Mouse (Mus musculus) limb, embryonic 10.5 days (tissue): ENCODE results near the gene Syp. TPM values are rescaled to one million over a fixed set of nuclear protein-coding genes. Genes with fewer than 3 reads are reported as not detected.

Experiments used
- DNase-seq: peaks from one replicate; pipeline ENCODE4 v3.0.0-alpha.2; 2017; ENCODE audit warnings: low spot score
- H3K27ac ChIP-seq: fragments of 300-500 bp; sonication (generic); 2 replicates; pipeline ENCODE4 v1.5.1; 2016; ENCODE audit warnings: mild to moderate bottlenecking
- H3K27me3 ChIP-seq: fragments of 300-500 bp; sonication (generic); 2 replicates; pipeline ENCODE4 v1.6.1; 2016; ENCODE audit warnings: low read depth, mild to moderate bottlenecking; ENCODE audit not compliant: poor library complexity, severe bottlenecking
- H3K36me3 ChIP-seq: fragments of 300-500 bp; sonication (generic); 2 replicates; pipeline ENCODE4 v1.6.1; 2016; ENCODE audit warnings: mild to moderate bottlenecking, moderate library complexity
- H3K4me1 ChIP-seq: fragments of 300-500 bp; sonication (generic); 2 replicates; pipeline ENCODE4 v1.6.1; 2016
- H3K4me3 ChIP-seq: fragments of 300-500 bp; sonication (generic); 2 replicates; pipeline ENCODE4 v1.5.1; 2016; ENCODE audit warnings: mild to moderate bottlenecking, moderate library complexity
- H3K9me3 ChIP-seq: fragments of 300-500 bp; sonication (generic); replicated peaks from 2 replicates; pipeline ENCODE4 v1.6.1; 2016; ENCODE audit warnings: mild to moderate bottlenecking
- WGBS: fragments of 180-500 bp; shearing (Covaris S2); methylation state at CpG from one replicate; pipeline ENCODE4 v1.1.7; 2016; 5-methylcytosine and 5-hydroxymethylcytosine counted together
- polyA plus RNA-seq: library from polyadenylated mRNA; unstranded; fragments of >200 nt; fragmentation: Nextera tagmentation; extraction: Ambion mirVana; gene quantifications from 2 replicates; pipeline ENCODE4 v1.2.1, GENCODE M21; 2016

Gene Syp
- polyA plus RNA-seq, 1 experiment from 2014 or later = 1.9 TPM

DNA sequence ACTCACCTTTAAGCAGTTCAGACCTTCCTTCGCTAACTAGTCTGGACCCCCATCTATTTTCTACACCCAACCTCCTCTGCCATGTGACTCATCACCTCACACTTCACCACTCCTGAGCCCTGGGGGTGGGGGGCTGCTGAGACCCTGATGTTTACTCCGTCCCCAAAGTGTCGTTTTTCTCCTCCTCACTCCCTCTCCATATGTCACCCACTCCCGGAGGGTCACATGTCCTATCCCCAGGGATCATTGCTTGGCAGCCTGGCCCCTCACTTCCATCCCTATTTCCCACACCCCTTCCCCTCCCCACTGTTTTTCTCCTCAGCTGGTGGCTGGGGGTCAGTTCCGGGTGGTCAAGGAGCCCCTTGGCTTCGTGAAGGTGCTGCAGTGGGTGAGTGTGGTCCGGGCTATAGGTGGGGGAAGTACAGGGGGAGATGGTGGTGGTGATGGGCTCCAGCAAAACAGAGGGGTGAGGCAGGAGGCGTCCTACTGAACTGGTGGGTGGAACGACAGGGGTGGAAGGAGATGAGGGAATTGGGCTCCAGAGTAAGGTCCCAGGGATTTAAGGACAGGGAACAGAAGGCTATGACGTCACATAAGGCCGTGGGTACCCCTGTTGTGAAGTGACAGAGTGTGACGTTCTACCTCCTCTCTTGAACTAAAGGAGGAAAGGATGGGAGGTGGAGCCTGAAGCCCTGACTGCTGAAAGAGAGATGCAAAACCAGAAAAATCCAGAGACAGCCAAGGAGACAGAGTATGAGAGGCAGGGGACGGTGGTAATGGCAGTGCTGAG, 1.5 kb downstream of the Syp start:
- no peak overlapping the region for H3K27ac ChIP-seq
- DNase-seq = no peak
- peaks cover 30% of the 10 kb centered on the region for H3K27me3 ChIP-seq
- no peaks in the 10 kb centered on the region; the same call in 1 of the 2 replicates for H3K9me3 ChIP-seq
- H3K4me3 ChIP-seq = no peak overlapping the region; the same call in 1 of the 2 replicates
- no peaks in the 10 kb centered on the region for H3K36me3 ChIP-seq
- WGBS = 13% methylated on average over 13 of the region's 13 CpGs
- peaks cover 8% of the 10 kb centered on the region for H3K4me1 ChIP-seq

DNA sequence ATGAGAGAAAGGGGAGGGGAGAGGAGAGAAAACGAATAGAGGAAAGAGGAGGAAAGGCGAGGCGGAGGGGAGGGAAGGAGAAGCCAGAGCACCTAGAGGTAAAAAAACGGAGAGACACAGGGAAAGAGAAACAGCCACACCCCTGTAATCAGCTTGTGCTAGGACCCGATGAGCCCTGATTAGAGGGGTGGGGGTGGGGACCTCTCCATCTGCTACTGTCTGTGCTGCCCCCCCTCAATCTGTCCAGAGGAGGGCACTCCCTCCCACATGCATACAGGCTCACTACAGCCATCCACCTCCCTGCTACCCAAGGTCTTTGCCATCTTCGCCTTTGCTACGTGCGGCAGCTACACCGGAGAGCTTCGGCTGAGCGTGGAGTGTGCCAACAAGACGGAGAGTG, 2.5 kb downstream of the Syp start:
- WGBS = 26% methylated on average over 11 of the region's 12 CpGs
- Histone ChIP-seq H3K4me1 (peaks cover 8% of the 10 kb centered on the region), H3K36me3 (no peaks in the 10 kb centered on the region), H3K27me3 (peaks cover 30% of the 10 kb centered on the region), H3K4me3 (no peak overlapping the region), H3K27ac (no peak overlapping the region), H3K9me3 (no peaks in the 10 kb centered on the region; the same call in 1 of the 2 replicates)
- DNase-seq = no peak

- Histone ChIP-seq H3K27me3 (peaks cover 12% of the 10 kb centered on the region), H3K27ac (no peak overlapping the region), H3K9me3 (no peaks in the 10 kb centered on the region), H3K4me3 (no peak overlapping the region), H3K4me1 (0 out of 2 replicates have a peak, but pooled peaks cover 3% of the 10 kb centered on the region), H3K36me3 (no peaks in the 10 kb centered on the region)
- WGBS = 11% methylated on average over 5 of the region's 5 CpGs
- DNase-seq = peak; percentile 78
Measured at GRCm38 (mm10) chrX:7645349-7645748, 7.1 kb downstream of the Syp start.

GRCm38 (mm10) chrX:7648671-7649304, 10.5 kb downstream of the Syp start:
- WGBS = 9% methylated on average over 25 of the region's 25 CpGs
- Histone ChIP-seq H3K27ac (peak overlapping the region; percentile 88), H3K4me1 (0 out of 2 replicates have a peak, but pooled peaks cover 3% of the 10 kb centered on the region)

GRCm38 (mm10) chrX:7657221-7657639, 19.0 kb downstream of the Syp start, which contains the start of gene Prickle3:
TSS of gene Prickle3 (plus strand) at chrX:7657260.
- H3K36me3 ChIP-seq = no peaks in the 10 kb centered on the region
- WGBS = 5% methylated on average over 26 of the region's 26 CpGs
- no peaks in the 10 kb centered on the region for H3K9me3 ChIP-seq
- no peaks in the 10 kb centered on the region for H3K27me3 ChIP-seq
- peak; percentile 40 for DNase-seq
- H3K27ac ChIP-seq = peak within 1 kb of the TSS; percentile 85
- peaks cover 27% of the 10 kb centered on the region for H3K4me1 ChIP-seq
- peak within 1 kb of the TSS; percentile 55 for H3K4me3 ChIP-seq

More at GRCm38 (mm10) chrX:7648671-7649304, 10.5 kb downstream of the Syp start:
- no peaks in the 10 kb centered on the region for H3K9me3 ChIP-seq
- peak overlapping the region; percentile 60 for H3K4me3 ChIP-seq
- DNase-seq = peak; percentile 67
- no peaks in the 10 kb centered on the region for H3K36me3 ChIP-seq
- no peaks in the 10 kb centered on the region for H3K27me3 ChIP-seq

DNA sequence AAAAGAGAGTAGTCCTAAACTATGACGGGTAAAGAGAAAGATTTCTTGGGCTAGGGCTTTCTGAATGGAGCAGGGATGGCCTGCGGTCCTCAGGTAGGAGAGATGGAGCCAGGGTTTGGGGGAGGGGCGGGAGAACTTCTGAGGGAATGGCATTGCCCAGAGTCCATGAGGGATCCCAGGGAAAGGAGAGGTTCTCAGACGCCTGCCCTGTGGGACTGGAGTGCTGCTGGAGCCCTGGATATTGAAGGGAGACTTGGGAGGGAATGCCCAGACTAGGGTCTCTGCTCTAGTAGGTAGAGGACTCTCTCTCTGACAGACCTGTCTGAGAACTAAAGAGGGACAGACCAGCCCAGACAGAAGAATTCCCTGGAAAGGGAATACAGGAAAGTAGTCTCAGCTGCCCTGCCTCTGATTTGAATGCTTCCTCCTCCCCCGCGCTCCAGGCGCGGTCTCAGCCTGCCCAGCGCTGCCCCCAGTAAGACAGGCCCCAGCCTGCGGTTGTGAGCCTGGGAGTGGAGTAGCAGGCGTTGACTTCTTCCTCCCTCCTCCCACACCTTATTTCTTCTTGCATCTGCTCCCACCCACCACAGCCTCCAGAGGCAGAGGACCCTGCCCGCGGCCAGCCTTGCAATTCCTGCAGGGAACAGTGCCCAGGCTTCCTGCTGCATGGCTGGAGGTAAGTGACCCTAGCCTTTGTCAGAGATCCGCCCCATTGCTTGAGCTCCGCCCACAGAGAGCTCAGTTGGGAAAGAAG, 19.9 kb downstream of the Syp start:
- peak; percentile 53 for DNase-seq
- peak overlapping the region; percentile 55 for H3K4me3 ChIP-seq

GRCm38 (mm10) chrX:7658785-7659589, 20.7 kb downstream of the Syp start:
- Histone ChIP-seq H3K27ac (peak overlapping the region; percentile 85), H3K4me3 (peak overlapping the region; percentile 55), H3K27me3 (no peaks in the 10 kb centered on the region), H3K36me3 (no peaks in the 10 kb centered on the region), H3K9me3 (no peaks in the 10 kb centered on the region), H3K4me1 (peaks cover 27% of the 10 kb centered on the region)
- WGBS = 44% methylated on average over 11 of the region's 11 CpGs
- peak; percentile 35 for DNase-seq

More for the DNA sequence above, 19.9 kb downstream of the Syp start:
- no peaks in the 10 kb centered on the region for H3K27me3 ChIP-seq
- peaks cover 27% of the 10 kb centered on the region for H3K4me1 ChIP-seq
- 17% methylated on average over 14 of the region's 15 CpGs for WGBS
- H3K36me3 ChIP-seq = no peaks in the 10 kb centered on the region
- H3K27ac ChIP-seq = peak overlapping the region; percentile 85
- H3K9me3 ChIP-seq = no peaks in the 10 kb centered on the region

DNA sequence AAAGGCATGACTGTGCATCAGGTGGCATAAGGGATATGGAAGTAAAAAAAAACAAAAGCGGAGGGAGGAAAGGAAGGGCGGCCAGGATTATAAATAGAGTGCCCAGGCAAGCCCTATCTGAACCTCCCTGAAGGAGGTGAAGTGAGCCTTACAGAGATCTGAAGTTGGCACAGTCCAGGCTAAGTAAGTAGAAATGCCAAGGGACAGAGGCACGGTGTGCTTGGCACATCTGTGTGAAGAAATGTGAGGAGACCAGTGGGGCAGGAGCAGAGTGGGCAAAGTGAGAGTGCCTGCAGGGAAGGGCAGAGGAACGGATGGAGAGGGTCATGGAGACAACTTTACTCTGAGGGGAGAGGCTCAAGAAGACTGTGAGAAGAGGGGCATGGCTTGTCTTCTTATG, 22.8 kb downstream of the Syp start:
- DNase-seq = no peak
- no peaks in the 10 kb centered on the region for H3K9me3 ChIP-seq
- peaks cover 27% of the 10 kb centered on the region for H3K4me1 ChIP-seq
- peaks cover 7% of the 10 kb centered on the region for H3K36me3 ChIP-seq
- no peak overlapping the region for H3K27ac ChIP-seq
- H3K27me3 ChIP-seq = no peaks in the 10 kb centered on the region
- no peak overlapping the region for H3K4me3 ChIP-seq
- 76% methylated on average over 4 of the region's 4 CpGs for WGBS

DNA sequence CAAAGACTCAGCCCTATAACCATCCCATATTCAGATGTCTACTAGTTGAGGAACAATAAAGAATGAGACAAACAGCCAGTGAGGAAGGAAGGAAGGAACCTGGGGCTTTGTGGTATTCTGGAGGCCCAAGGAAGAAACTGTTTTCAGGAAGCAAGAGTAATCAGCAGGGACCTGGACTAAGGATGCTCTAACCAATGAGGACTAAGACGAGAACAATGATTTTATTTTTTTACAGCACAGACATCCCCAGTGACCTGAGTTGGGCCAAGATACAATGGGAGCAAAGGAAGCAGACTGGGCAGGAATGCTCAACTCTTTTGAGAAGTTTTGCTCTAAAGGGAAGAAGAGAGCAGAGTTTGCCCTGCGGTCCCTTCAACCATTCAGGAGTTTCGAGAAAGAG, 24.7 kb downstream of the Syp start:
- Histone ChIP-seq H3K27ac (no peak overlapping the region), H3K36me3 (peaks cover 23% of the 10 kb centered on the region), H3K4me3 (no peak overlapping the region), H3K4me1 (peaks cover 16% of the 10 kb centered on the region), H3K27me3 (no peaks in the 10 kb centered on the region), H3K9me3 (no peaks in the 10 kb centered on the region)
- WGBS = 85% methylated on average over 3 of the region's 3 CpGs
- DNase-seq = no peak

GRCm38 (mm10) chrX:7664791-7665190, 26.5 kb downstream of the Syp start:
- H3K36me3 ChIP-seq = peaks cover 32% of the 10 kb centered on the region
- no peak overlapping the region for H3K4me3 ChIP-seq

GRCm38 (mm10) chrX:7665739-7666502, 27.6 kb downstream of the Syp start:
- Histone ChIP-seq H3K4me1 (no peaks in the 10 kb centered on the region), H3K4me3 (no peak overlapping the region), H3K27ac (no peak overlapping the region), H3K27me3 (no peaks in the 10 kb centered on the region), H3K9me3 (no peaks in the 10 kb centered on the region), H3K36me3 (peaks cover 32% of the 10 kb centered on the region)
- 76% methylated on average over 21 of the region's 21 CpGs for WGBS
- no peak for DNase-seq

More at GRCm38 (mm10) chrX:7664791-7665190, 26.5 kb downstream of the Syp start:
- no peaks in the 10 kb centered on the region for H3K9me3 ChIP-seq
- no peak overlapping the region for H3K27ac ChIP-seq
- WGBS = 91% methylated on average over 11 of the region's 11 CpGs
- no peaks in the 10 kb centered on the region for H3K4me1 ChIP-seq
- H3K27me3 ChIP-seq = no peaks in the 10 kb centered on the region
- no peak for DNase-seq
